ENCODE assay signal across 8 mouse cellular contexts in the genomic region with DNA sequence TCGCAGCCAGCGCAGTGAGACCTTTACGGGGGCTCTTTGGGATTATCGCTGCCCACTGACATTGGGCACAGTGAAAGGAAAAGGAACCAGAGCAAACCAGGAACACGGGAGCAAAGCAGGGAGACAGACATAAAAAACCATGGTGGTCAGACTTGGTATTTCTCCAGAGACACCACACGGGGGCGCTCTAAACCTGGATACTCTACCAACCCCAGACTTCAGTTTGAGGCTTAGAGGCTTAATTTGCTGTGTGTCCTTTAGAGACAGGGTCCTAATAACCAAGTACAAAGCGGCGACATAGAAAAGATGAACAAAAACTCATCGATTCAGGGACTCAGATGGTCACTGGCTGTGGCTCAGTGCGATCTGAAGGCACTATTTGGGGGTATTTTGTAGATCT. TPM values are rescaled to one million over a fixed set of nuclear protein-coding genes. Genes with fewer than 3 reads are reported as not detected.
DNase-seq lines count a peak whose midpoint lies in the region; ATAC-seq lines count a peak whose summit lies in the region.

No protein-coding gene starts in this region.

- peak; percentile 46 to 62 for DNase-seq in layer of hippocampus, adult 18-20 months (ENCODE audit: low spot score in 2 of 2)
- no peak for DNase-seq in layer of hippocampus, adult 11-12 months (ENCODE audit: low spot score)
- DNase-seq in NIH3T3 (ENCODE audit: low read depth) = peak; percentile 40
- peak; percentile 91 for DNase-seq in cerebellum, postnatal 10 days
- peak; percentile 83 for DNase-seq in hindbrain, embryonic 11.5 days (ENCODE audit: low spot score)
- DNase-seq in limb, embryonic 10.5 days (ENCODE audit: low spot score) = peak; percentile 75
- DNase-seq in retina, adult 2 months (ENCODE audit: low read depth, low spot score) = peak; percentile 15

- no peaks in the 10 kb centered on the region for H3K9me3 ChIP-seq in hindbrain, embryonic 11.5 days (ENCODE audit: control insufficient read depth, low read length)
- no peaks in the 10 kb centered on the region for H3K9me3 ChIP-seq in limb, embryonic 10.5 days (replicated peaks)

- no peak overlapping the region for H3K4me2 ChIP-seq in hindbrain, embryonic 11.5 days (replicated peaks; ENCODE audit: low read depth, low read length)

- no peak overlapping the region for H3K4me3 ChIP-seq in hindbrain, embryonic 11.5 days (ENCODE audit: low read depth, low read length)
- no peak overlapping the region for H3K4me3 ChIP-seq in limb, embryonic 10.5 days

- H3K27ac ChIP-seq in hindbrain, embryonic 11.5 days (ENCODE audit: low read depth, low read length) = no peak overlapping the region
- no peak overlapping the region for H3K27ac ChIP-seq in limb, embryonic 10.5 days

- H3K4me1 ChIP-seq in hindbrain, embryonic 11.5 days (replicated peaks; ENCODE audit: control insufficient read depth, insufficient read depth, low read length) = no peaks in the 10 kb centered on the region
- H3K4me1 ChIP-seq in limb, embryonic 10.5 days = peaks cover 18% of the 10 kb centered on the region; the same call in 1 of the 2 replicates

- no peaks in the 10 kb centered on the region for H3K36me3 ChIP-seq in hindbrain, embryonic 11.5 days (ENCODE audit: control insufficient read depth, insufficient read depth, low read length)
- H3K36me3 ChIP-seq in limb, embryonic 10.5 days = no peaks in the 10 kb centered on the region

- no peaks in the 10 kb centered on the region for H3K27me3 ChIP-seq in hindbrain, embryonic 11.5 days (ENCODE audit: control insufficient read depth, insufficient read depth, low read length)
- H3K27me3 ChIP-seq in limb, embryonic 10.5 days (ENCODE audit: low read depth, poor library complexity, severe bottlenecking) = 0 out of 2 replicates have a peak, but pooled peaks cover 9% of the 10 kb centered on the region

- H3K9ac ChIP-seq in hindbrain, embryonic 11.5 days (ENCODE audit: low read depth, low read length) = no peak overlapping the region

- no peak for ATAC-seq in hindbrain, embryonic 11.5 days (ENCODE audit: low FRiP score)
- no peak for ATAC-seq in erythroid progenitor cell, adult 5-6 weeks (replicated peaks; ENCODE audit: low FRiP score, poor library complexity, severe bottlenecking)

- 18% methylated on average over 11 of the region's 11 CpGs for WGBS in hindbrain, embryonic 11.5 days
- 16% methylated on average over 11 of the region's 11 CpGs for WGBS in limb, embryonic 10.5 days

RNA-seq across cellular contexts. Expression of a gene that starts 39.3 kb away (rescaled TPM):
- total RNA-seq in layer of hippocampus, adult 18-20 months (2021) = 10 to 100 TPM; 77.8 to 77.9 TPM
- polyA plus RNA-seq in hindbrain, embryonic 11.5 days (2014; fragmentation: Nextera tagmentation; extraction: Ambion mirVana) = 9.6 and 10.4 TPM in 2 replicates
- polyA plus RNA-seq in limb, embryonic 10.5 days (2016; fragmentation: Nextera tagmentation; extraction: Ambion mirVana) = 9.2 and 10.1 TPM in 2 replicates
- not detected in 2 replicates for total RNA-seq in erythroid progenitor cell, adult 5-6 weeks (2015; ENCODE audit: low replicate concordance)
- not detected in 2 replicates for total RNA-seq in erythroid progenitor cell, adult 5-6 weeks (2017; ENCODE audit: low replicate concordance)

RNA-seq across cellular contexts. Expression of a gene that starts 45.4 kb away (rescaled TPM):
- 1 to 10 TPM; 1.3 to 1.5 TPM for total RNA-seq in layer of hippocampus, adult 18-20 months (2021)
- polyA plus RNA-seq in hindbrain, embryonic 11.5 days (2014; fragmentation: Nextera tagmentation; extraction: Ambion mirVana) = 0.08 and 0.14 TPM in 2 replicates
- 0.03 and 0.04 TPM in 2 replicates for polyA plus RNA-seq in limb, embryonic 10.5 days (2016; fragmentation: Nextera tagmentation; extraction: Ambion mirVana)
- total RNA-seq in erythroid progenitor cell, adult 5-6 weeks (2015; ENCODE audit: low replicate concordance) = not detected in 2 replicates
- not detected in 2 replicates for total RNA-seq in erythroid progenitor cell, adult 5-6 weeks (2017; ENCODE audit: low replicate concordance)

RNA-seq across cellular contexts. Expression of a gene that starts 57.6 kb away (rescaled TPM):
- 10 to 100 TPM; 66.1 to 67.7 TPM for total RNA-seq in layer of hippocampus, adult 18-20 months (2021)
- 0.25 and 0.46 TPM in 2 replicates for polyA plus RNA-seq in hindbrain, embryonic 11.5 days (2014; fragmentation: Nextera tagmentation; extraction: Ambion mirVana)
- polyA plus RNA-seq in limb, embryonic 10.5 days (2016; fragmentation: Nextera tagmentation; extraction: Ambion mirVana) = 0.05 TPM in 1 of 2 replicates, not detected in the other
- total RNA-seq in erythroid progenitor cell, adult 5-6 weeks (2015; ENCODE audit: low replicate concordance) = not detected in 2 replicates
- total RNA-seq in erythroid progenitor cell, adult 5-6 weeks (2017; ENCODE audit: low replicate concordance) = not detected in 2 replicates

Comparison
In these comparisons a context has a peak if more than half of its experiments do, and no peak if none do; other contexts are left out.
1. RNA of a gene that starts 39.3 kb away (total RNA-seq): 77.8 to 77.9 TPM in layer of hippocampus, adult 18-20 months; not detected in erythroid progenitor cell, adult 5-6 weeks; every median in the first group is over 10 times any median in the second.
2. RNA of a gene that starts 57.6 kb away (total RNA-seq): 66.1 to 67.7 TPM in layer of hippocampus, adult 18-20 months; not detected in erythroid progenitor cell, adult 5-6 weeks; every median in the first group is over 10 times any median in the second.